Mouse (Mus musculus) MEL (cell line): ENCODE measurements around the gene Ripk3.

Source experiments
- CHD1 ChIP-seq: IDR thresholded peaks from 2 replicates; pipeline ENCODE4 v1.6.1; 2012; ENCODE audit warnings: low read depth, mild to moderate bottlenecking, inconsistent platforms, low read length, improper control_type of control experiment
- CTCF ChIP-seq, 3 experiments: IDR thresholded peaks in 2 of 3; conservative IDR thresholded peaks in 1 of 3; 2 replicates each; pipeline ENCODE4 v1.5.1; 2011 to 2012; ENCODE audit warnings: low read length in 3 of 3, low read depth in 2 of 3, mild to moderate bottlenecking in 2 of 3, improper control_type of control experiment in 1 of 3, inconsistent platforms in 1 of 3, mixed read lengths in 1 of 3, moderate library complexity in 1 of 3; ENCODE audit not compliant: control insufficient read depth in 1 of 3, insufficient read depth in 1 of 3, poor library complexity in 1 of 3, severe bottlenecking in 1 of 3
- E2F4 ChIP-seq: IDR thresholded peaks from 2 replicates; pipeline ENCODE4 v1.6.1; 2011; ENCODE audit warnings: low read depth, low read length, improper control_type of control experiment, borderline replicate concordance
- EP300 ChIP-seq, 2 experiments: IDR thresholded peaks; 2 replicates each; pipeline ENCODE4 v1.6.1; 2011; ENCODE audit warnings: improper control_type of control experiment in 2 of 2, low read length in 2 of 2, low read depth in 1 of 2, mild to moderate bottlenecking in 1 of 2
- GABPA ChIP-seq: IDR thresholded peaks from 2 replicates; pipeline ENCODE4 v1.6.1; 2012; ENCODE audit warnings: low read depth, mild to moderate bottlenecking, inconsistent platforms, low read length, improper control_type of control experiment, moderate library complexity
- HCFC1 ChIP-seq: IDR thresholded peaks from 2 replicates; pipeline ENCODE4 v1.6.1; 2012; ENCODE audit warnings: low read depth, mild to moderate bottlenecking, inconsistent platforms, low read length, improper control_type of control experiment, moderate library complexity
- MXI1 ChIP-seq: IDR thresholded peaks from 2 replicates; pipeline ENCODE4 v1.6.1; 2011; ENCODE audit warnings: mild to moderate bottlenecking, low read depth, low read length, improper control_type of control experiment
- POLR2A ChIP-seq, 2 experiments: IDR thresholded peaks; 2 replicates each; pipeline ENCODE4 v1.6.1; 2011 to 2012; ENCODE audit warnings: low read length in 2 of 2, mild to moderate bottlenecking in 2 of 2, control low read depth in 1 of 2, improper control_type of control experiment in 1 of 2, low read depth in 1 of 2, moderate library complexity in 1 of 2; ENCODE audit not compliant: control insufficient read depth in 1 of 2, insufficient read depth in 1 of 2, poor library complexity in 1 of 2
- TCF12 ChIP-seq: IDR thresholded peaks from 2 replicates; pipeline ENCODE4 v1.6.1; 2014; ENCODE audit warnings: low read depth, mild to moderate bottlenecking, inconsistent platforms, low read length, improper control_type of control experiment, moderate library complexity
- USF1 ChIP-seq: IDR thresholded peaks from 2 replicates; pipeline ENCODE4 v1.6.1; 2014; ENCODE audit warnings: low read depth, mild to moderate bottlenecking, inconsistent platforms, low read length, improper control_type of control experiment, moderate library complexity
- USF2 ChIP-seq, 2 experiments: IDR thresholded peaks; 2 replicates each; pipeline ENCODE4 v1.6.1; 2011 to 2012; ENCODE audit warnings: improper control_type of control experiment in 2 of 2, low read length in 2 of 2, borderline replicate concordance in 1 of 2, inconsistent platforms in 1 of 2, low read depth in 1 of 2, mild to moderate bottlenecking in 1 of 2; ENCODE audit not compliant: insufficient read depth in 1 of 2
- ZC3H11A ChIP-seq: IDR thresholded peaks from 2 replicates; pipeline ENCODE4 v1.6.1; 2012; ENCODE audit warnings: low read depth, mild to moderate bottlenecking, inconsistent platforms, low read length, improper control_type of control experiment
- ZNF384 ChIP-seq: IDR thresholded peaks from 2 replicates; pipeline ENCODE4 v1.6.1; 2012; ENCODE audit warnings: low read depth, mild to moderate bottlenecking, inconsistent platforms, low read length, improper control_type of control experiment

DNA sequence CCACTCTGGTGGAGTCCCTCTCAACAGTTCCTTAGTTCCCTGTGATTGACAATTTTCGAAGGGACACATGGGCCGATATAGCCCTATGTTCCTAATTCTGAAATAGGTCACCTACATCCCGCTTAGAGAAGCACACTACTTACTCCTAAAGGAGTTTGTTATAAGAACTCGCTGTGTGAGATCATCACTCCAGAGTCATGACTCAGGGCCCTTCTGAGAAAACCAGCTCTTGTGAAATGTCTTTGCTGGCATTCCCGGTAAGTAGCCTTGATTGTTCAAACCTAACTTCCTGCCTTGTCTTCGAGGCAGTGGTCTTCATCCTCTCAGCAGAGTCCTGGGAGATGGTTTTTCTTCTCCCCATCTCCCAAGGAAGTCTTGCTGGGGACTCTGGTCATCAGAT lies 20.1 kb downstream of the Ripk3 start:
- TF ChIP-seq USF2 (IDR thresholded peaks at IDR 0.05; ENCODE audit: borderline replicate concordance in 1 of 2, insufficient read depth in 1 of 2, low read depth in 1 of 2, low read length in 2 of 2) (no peak), GABPA (no peak), E2F4 (no peak), ZNF384 (no peak), HCFC1 (no peak), CHD1 (no peak), TCF12 (no peak), EP300 (IDR thresholded peaks at IDR 0.05; ENCODE audit: low read depth in 1 of 2, low read length in 2 of 2) (no peak), MXI1 (no peak), POLR2A (IDR thresholded peaks at IDR 0.05; ENCODE audit: control insufficient read depth in 1 of 2, insufficient read depth in 1 of 2, low read depth in 1 of 2, low read length in 2 of 2, poor library complexity in 1 of 2) (no peak), CTCF (IDR thresholded peaks at IDR 0.05 in 2 of 3, conservative IDR thresholded peaks at IDR 0.05 in 1 of 3; ENCODE audit: control insufficient read depth in 1 of 3, insufficient read depth in 1 of 3, low read depth in 2 of 3, low read length in 3 of 3, poor library complexity in 1 of 3, severe bottlenecking in 1 of 3) (no peak), USF1 (no peak), ZC3H11A (no peak)
